Mouse (Mus musculus) heart, embryonic 14.5 days (tissue): ENCODE results near the gene Zfp992. TPM values are rescaled to one million over a fixed set of nuclear protein-coding genes. Genes with fewer than 3 reads are reported as not detected.
"Not testable (repeated sequence)": the region's sequence is repeated elsewhere in the genome, so short reads cannot be mapped to it uniquely, and the experiment has no call there.

ENCODE experiments used
- ATAC-seq: fragments of 200-750 bp; cut with Nextera tagmentation; 2 replicates; pipeline ENCODE4 v1.8.0; 2017; ENCODE audit warnings: low read depth, moderate TSS enrichment; ENCODE audit not compliant: insufficient number of reproducible peaks, insufficient read depth, low FRiP score
- H3K27ac ChIP-seq, 2 experiments: fragments of 200-500 bp in 1 of 2; fragments of 300-500 bp in 1 of 2; sonication (generic) in 1 of 2; replicated peaks in 1 of 2; 2 replicates each; pipeline ENCODE4 v1.5.1; 2012 to 2014; ENCODE audit warnings: low read depth in 2 of 2, low read length in 2 of 2, control low read depth in 1 of 2, mild to moderate bottlenecking in 1 of 2, mixed read lengths in 1 of 2; ENCODE audit not compliant: control insufficient read depth in 1 of 2, insufficient read depth in 1 of 2
- H3K27me3 ChIP-seq: fragments of 300-500 bp; sonication (generic); 2 replicates; pipeline ENCODE4 v1.6.1; 2014; ENCODE audit warnings: mild to moderate bottlenecking, low read length, control low read depth; ENCODE audit not compliant: control insufficient read depth, insufficient read depth
- H3K36me3 ChIP-seq: fragments of 300-500 bp; sonication (generic); 2 replicates; pipeline ENCODE4 v1.6.1; 2014; ENCODE audit warnings: mild to moderate bottlenecking, control low read depth, low read length, mixed read lengths; ENCODE audit not compliant: control insufficient read depth, insufficient read depth
- H3K4me1 ChIP-seq, 2 experiments: fragments of 200-500 bp in 1 of 2; fragments of 300-500 bp in 1 of 2; sonication (generic) in 1 of 2; 2 replicates each; pipeline ENCODE4 v1.6.1; 2012 to 2014; ENCODE audit warnings: low read length in 2 of 2, control low read depth in 1 of 2, mixed read lengths in 1 of 2; ENCODE audit not compliant: control insufficient read depth in 2 of 2, insufficient read depth in 2 of 2
- H3K4me2 ChIP-seq: fragments of 300-500 bp; sonication (generic); 2 replicates; pipeline ENCODE4 v1.6.1; 2014; ENCODE audit warnings: mild to moderate bottlenecking, low read length
- H3K4me3 ChIP-seq, 2 experiments: fragments of 200-500 bp in 1 of 2; fragments of 300-500 bp in 1 of 2; sonication (generic) in 1 of 2; 2 replicates each; pipeline ENCODE4 v1.5.1; 2012 to 2014; ENCODE audit warnings: low read length in 2 of 2, mild to moderate bottlenecking in 2 of 2, control low read depth in 1 of 2, low read depth in 1 of 2, moderate library complexity in 1 of 2; ENCODE audit not compliant: control insufficient read depth in 1 of 2, insufficient read depth in 1 of 2
- H3K9ac ChIP-seq: fragments of 300-500 bp; sonication (generic); 2 replicates; pipeline ENCODE4 v1.6.1; 2014; ENCODE audit warnings: mild to moderate bottlenecking, low read length
- H3K9me3 ChIP-seq: fragments of 300-500 bp; sonication (generic); 2 replicates; pipeline ENCODE4 v1.6.1; 2016; ENCODE audit warnings: low read length, control low read depth; ENCODE audit not compliant: control insufficient read depth
- WGBS: fragments of 180-500 bp; shearing (Covaris S2); extraction: QIAGEN DNeasy Blood & Tissue Kit; methylation state at CpG from one replicate; pipeline ENCODE4 v1.1.7; 2014; 5-methylcytosine and 5-hydroxymethylcytosine counted together
- polyA plus RNA-seq: library from polyadenylated mRNA; unstranded; fragments of >200 nt; fragmentation: Nextera tagmentation; extraction: Ambion mirVana; gene quantifications from 2 replicates; pipeline ENCODE4 v1.2.1, GENCODE M21; 2014

Zfp992 gene
- polyA plus RNA-seq, 1 experiment from 2014 or later: 4.4 TPM

- H3K4me3 ChIP-seq, H3K4me1 ChIP-seq, H3K27ac ChIP-seq, H3K27me3 ChIP-seq, H3K4me2 ChIP-seq, ATAC-seq, H3K9ac ChIP-seq, H3K36me3 ChIP-seq: not testable (repeated sequence)
- 59% methylated on average over 1 of the region's 1 CpGs for WGBS
- peaks cover 56% of the 10 kb centered on the region for H3K9me3 ChIP-seq
Observed at GRCm38 (mm10) chr4:146486753-146487152, 37.9 kb downstream of the Zfp992 start.

- H3K9me3 ChIP-seq: peaks cover 54% of the 10 kb centered on the region
- not testable (repeated sequence) for ATAC-seq, H3K27ac ChIP-seq, H3K27me3 ChIP-seq, H3K4me2 ChIP-seq, H3K4me3 ChIP-seq, H3K9ac ChIP-seq, H3K36me3 ChIP-seq, H3K4me1 ChIP-seq
- 66% methylated on average over 4 of the region's 4 CpGs for WGBS
Observed at GRCm38 (mm10) chr4:146489196-146489595, 40.4 kb downstream of the Zfp992 start.

GRCm38 (mm10) chr4:146491993-146492392 is 43.2 kb downstream of the Zfp992 start:
- not testable (repeated sequence) for H3K4me1 ChIP-seq, H3K36me3 ChIP-seq, H3K4me3 ChIP-seq, H3K9ac ChIP-seq, H3K27ac ChIP-seq, H3K27me3 ChIP-seq, H3K4me2 ChIP-seq
- H3K9me3 ChIP-seq: peaks cover 45% of the 10 kb centered on the region
- WGBS: 66% methylated on average over 1 of the region's 1 CpGs
- peak; percentile 20; the same call in 1 of the 2 replicates for ATAC-seq

GRCm38 (mm10) chr4:146492439-146492838 is 43.6 kb downstream of the Zfp992 start:
- Histone ChIP-seq H3K4me1 (no peaks in the 10 kb centered on the region), H3K27ac (no peak overlapping the region), H3K9ac (no peak overlapping the region), H3K4me3 (no peak overlapping the region), H3K4me2 (no peak overlapping the region), H3K9me3 (peaks cover 46% of the 10 kb centered on the region), H3K27me3 (no peaks in the 10 kb centered on the region), H3K36me3 (no peaks in the 10 kb centered on the region)
- ATAC-seq: no peak

- H3K4me1 ChIP-seq: no peaks in the 10 kb centered on the region
- 55% methylated on average over 1 of the region's 1 CpGs for whole genome bisulfite sequencing
- ATAC-seq: no peak; the same call in 1 of the 2 replicates
- no peak overlapping the region for H3K27ac ChIP-seq
- no peak overlapping the region for H3K4me2 ChIP-seq
- no peaks in the 10 kb centered on the region for H3K36me3 ChIP-seq
- peaks cover 50% of the 10 kb centered on the region for H3K9me3 ChIP-seq
- H3K9ac ChIP-seq: no peak overlapping the region
- H3K27me3 ChIP-seq: no peaks in the 10 kb centered on the region
- no peak overlapping the region for H3K4me3 ChIP-seq
Observed at GRCm38 (mm10) chr4:146492851-146493250, 44.0 kb downstream of the Zfp992 start.

GRCm38 (mm10) chr4:146493319-146493907 is 44.6 kb downstream of the Zfp992 start:
- not testable (repeated sequence) for H3K4me1 ChIP-seq, H3K9ac ChIP-seq, H3K27ac ChIP-seq, H3K36me3 ChIP-seq, H3K27me3 ChIP-seq, H3K4me2 ChIP-seq, H3K4me3 ChIP-seq
- H3K9me3 ChIP-seq: peaks cover 54% of the 10 kb centered on the region
- 81% methylated on average over 6 of the region's 6 CpGs for WGBS
- ATAC-seq: peak; percentile 29; the same call in 1 of the 2 replicates

- Histone ChIP-seq H3K36me3 (no peaks in the 10 kb centered on the region), H3K4me1 (no peaks in the 10 kb centered on the region), H3K4me2 (no peak overlapping the region), H3K27me3 (no peaks in the 10 kb centered on the region), H3K9ac (no peak overlapping the region), H3K27ac (no peak overlapping the region), H3K4me3 (no peak overlapping the region), H3K9me3 (peaks cover 57% of the 10 kb centered on the region)
- 57% methylated on average over 4 of the region's 4 CpGs for WGBS
- no peak for ATAC-seq
Observed at GRCm38 (mm10) chr4:146494980-146495379, 46.2 kb downstream of the Zfp992 start.

- not testable (repeated sequence) for H3K9ac ChIP-seq, H3K4me1 ChIP-seq, H3K4me3 ChIP-seq, H3K27me3 ChIP-seq, H3K27ac ChIP-seq, H3K4me2 ChIP-seq, H3K36me3 ChIP-seq
- WGBS: 70% methylated on average over 9 of the region's 9 CpGs
- H3K9me3 ChIP-seq: peaks cover 48% of the 10 kb centered on the region
- 0 out of 2 replicates have a peak, but pooled peaks have one; percentile 7 for ATAC-seq
Observed at GRCm38 (mm10) chr4:146497695-146498275, 49.0 kb downstream of the Zfp992 start.
